Mouse (Mus musculus): ENCODE results near the gene Rapgef4.

The Rapgef4 gene

GRCm38 (mm10) chr2:71985730-71986129 is 4.7 kb downstream of the Rapgef4 start:
- DNase-seq, result no peak

DNA sequence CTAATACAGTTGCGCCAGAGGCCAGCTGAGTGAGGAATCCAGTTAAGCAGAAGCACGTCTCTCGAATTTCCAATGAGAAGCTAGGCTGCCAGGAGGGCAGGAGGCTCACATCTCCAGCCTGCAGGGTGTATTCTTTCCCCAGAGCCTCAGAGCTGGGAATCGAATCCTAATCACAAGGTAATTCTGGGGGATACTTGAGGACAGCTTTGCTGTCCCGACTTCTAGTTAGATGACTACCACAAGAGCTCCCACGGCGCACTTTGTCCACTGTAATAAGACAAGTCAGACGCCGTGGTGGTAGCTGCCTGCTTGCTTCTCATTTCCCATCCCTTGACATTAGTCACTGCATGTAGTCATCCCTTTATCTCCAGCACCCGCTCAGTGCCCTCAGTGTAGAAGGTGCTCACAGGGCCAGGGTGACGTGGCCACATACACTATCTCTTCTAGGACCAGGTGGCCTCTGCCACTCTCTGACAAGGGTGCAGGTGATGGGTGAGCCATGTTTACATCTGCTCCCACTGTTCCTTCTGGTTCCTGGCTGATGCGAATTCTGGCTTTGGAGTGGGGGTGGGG is 5.3 kb downstream of the Rapgef4 start:
- no peak for DNase-seq

DNA sequence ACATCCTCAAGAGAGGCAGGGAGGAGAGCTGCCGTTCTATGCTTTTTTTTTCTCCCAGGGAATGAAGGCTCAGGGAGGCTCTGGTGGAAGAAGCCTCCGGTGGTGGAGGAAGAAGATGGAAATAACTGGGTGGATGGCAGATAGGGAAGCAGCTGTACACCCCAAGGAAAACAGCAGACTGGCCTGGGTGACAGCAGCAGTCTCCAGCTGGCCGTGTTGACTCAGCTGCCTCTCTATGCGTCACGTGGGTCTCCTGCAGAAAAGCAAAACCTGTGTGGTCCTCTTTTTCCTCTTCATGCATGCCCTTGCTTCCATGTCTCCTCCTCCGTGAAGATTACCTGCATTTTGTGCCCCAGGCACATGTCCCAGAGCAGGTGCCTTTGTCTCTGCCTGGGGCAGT is 7.5 kb downstream of the Rapgef4 start:
- DNase-seq, result no peak

- no peak for DNase-seq
Observed at GRCm38 (mm10) chr2:71992129-71992528, 11.1 kb downstream of the Rapgef4 start.

GRCm38 (mm10) chr2:71993729-71994423 is 12.8 kb downstream of the Rapgef4 start:
- DNase-seq, result no peak

GRCm38 (mm10) chr2:71998531-71998930 is 17.5 kb downstream of the Rapgef4 start:
- DNase-seq, result no peak

- DNase-seq, result no peak
Observed at GRCm38 (mm10) chr2:72000102-72000501, 19.1 kb downstream of the Rapgef4 start.

DNA sequence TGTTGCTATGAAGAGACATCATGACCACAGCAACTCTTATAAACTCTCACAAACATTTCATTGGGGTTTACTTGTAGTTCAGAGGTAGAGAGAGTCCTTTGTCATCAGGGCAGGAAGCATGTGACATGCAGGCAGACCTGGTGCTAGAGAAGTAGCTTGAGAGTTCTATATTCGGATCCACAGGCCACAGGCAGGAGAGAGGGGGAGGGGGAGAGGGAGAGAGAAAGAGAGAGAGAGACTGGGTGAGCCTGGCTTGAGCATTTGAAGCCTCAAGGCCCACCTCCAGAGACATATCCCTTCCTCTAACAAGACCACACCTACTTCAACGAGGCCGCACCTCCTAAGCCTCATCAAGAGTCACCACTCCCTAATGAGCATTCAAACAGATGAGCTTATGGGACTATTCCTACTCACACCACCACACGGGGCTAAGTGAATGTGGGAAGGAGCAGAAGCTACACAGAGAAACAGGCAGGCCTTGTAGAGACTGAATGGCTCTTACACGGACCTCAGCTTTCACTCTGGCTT is 21.9 kb downstream of the Rapgef4 start:
- no peak for DNase-seq

GRCm38 (mm10) chr2:72003756-72004525 is 22.9 kb downstream of the Rapgef4 start:
- no peak for DNase-seq

DNA sequence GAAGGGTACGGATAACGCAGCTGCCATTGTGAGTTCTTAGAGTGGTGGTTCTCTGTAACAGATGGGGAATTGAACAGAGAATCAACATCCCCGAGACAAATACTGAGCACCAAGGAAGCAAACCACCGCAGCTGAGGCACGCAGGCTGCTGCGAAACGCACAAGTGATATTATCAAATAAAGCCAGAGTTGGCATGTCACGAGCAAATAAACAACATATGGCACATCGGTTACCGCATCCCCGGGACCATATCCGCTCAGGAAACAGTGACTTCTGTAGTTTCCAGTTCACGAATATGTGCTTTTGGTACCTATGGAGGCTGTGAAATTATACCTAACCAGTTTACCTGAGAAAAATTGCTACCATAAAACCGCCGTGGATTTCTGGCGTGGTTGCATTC is 24.0 kb downstream of the Rapgef4 start:
- DNase-seq, result no peak

DNA sequence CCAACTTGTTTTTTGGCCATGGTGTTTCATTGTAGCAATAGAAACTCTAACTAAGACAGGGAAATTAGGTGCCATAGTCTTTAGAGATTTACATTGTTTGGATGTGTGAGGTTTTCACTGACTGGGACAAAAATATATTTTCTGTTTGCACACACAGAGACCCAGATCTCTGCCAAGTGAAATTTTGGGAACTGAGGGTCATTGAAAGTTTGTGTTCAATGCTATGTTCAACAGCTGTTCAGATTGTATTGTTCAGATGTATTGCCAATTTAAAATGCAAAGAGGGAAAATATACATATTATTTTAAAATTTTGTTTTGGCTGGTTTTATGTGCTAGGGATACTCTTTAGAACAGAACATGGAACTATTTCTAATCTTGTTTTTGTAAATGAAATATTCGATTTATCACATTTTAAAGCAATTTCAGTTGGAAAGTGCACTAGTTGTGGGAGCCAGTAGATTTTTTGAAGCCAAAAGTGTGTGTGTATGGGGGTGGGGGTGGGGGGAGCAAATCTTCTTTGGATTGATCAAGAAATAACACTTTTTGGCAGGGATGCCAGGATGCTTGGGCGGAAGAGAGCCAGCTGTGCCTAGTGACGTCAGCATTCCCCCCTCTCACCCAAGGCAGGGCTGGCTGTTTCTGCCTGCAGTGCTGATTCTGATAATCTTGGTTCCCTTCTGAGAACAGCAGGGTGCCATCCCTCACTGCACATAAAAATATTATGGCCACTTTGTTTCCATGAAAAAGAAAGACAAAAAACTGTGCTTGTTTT is 28.6 kb downstream of the Rapgef4 start:
- no peak for DNase-seq

GRCm38 (mm10) chr2:72015366-72015765 is 34.3 kb downstream of the Rapgef4 start:
- no peak for DNase-seq

DNA sequence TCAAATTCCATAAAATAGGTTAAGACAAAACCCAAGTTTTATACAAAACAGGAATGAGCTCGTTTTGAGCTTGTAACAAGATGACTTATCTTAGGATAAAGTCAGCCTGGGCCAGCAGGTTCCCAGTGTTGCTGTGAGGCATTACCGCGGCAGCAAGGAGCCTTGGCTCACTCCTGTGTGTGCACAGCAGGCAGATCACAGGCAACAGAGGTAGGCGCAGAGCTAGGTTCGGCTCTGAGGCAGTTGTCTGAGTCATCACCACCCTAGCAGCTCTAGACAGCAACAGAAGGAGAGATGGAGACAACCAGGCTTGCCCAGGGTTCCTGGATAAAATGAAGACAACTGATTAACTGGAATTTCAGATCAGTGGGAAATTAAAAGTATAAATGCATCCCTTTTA is 35.0 kb downstream of the Rapgef4 start:
- DNase-seq, result no peak

DNA sequence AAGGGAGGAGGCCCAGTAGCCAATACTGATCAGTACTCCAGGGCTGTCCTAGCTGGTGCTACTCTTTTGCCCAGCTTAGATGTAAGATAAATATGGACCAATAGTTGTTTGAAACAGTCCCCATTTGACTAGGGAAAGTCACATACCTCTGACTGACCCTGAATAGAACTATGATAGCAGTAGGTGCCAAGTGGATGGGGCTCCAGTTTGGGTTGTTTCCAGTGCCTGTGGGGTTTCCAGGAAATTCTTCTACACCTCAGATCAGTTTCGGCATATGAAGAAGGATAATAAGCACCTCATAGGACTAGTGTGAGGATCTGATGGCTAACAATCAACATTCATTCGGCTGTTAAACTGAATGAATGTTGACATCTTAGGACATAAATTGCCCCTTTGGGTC is 36.1 kb downstream of the Rapgef4 start:
- no peak for DNase-seq

DNA sequence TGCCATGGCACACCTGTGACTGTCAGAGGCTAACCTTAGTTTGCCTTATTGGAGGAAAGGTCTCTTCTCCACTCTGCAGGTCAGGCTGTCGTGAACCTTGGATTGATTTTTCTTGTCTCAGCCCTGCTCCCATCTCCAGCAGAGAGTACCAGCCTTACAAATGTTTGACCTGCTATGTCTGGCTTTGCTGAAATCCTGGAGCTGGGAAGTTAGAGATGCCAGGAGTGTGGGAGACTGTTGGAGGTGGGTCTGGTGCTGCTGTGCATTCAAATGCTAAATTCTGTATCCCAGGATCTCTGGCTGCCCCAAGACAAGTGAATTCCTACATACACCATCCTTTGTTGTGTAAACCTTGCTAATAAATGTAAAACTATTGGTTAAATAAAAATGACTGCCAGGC is 37.7 kb downstream of the Rapgef4 start:
- DNase-seq, result no peak

DNA sequence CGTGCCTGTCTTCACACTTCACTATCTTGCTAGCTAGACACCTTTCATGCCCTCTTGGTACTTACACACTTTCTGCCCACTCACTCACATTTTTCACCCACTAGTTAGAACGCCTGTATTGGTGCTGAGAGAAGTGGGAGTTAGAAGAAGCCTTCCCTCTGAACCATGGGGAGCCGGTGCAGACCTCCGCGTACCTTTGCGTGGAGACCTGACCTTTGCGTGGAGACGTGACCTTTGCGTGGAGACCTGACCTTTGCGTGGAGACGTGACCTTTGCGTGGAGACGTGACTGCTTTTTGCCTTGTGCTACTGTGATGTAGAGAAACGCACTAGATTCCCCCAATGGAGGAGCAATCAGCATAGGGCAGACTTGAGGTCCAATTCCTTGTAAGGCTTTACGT is 39.7 kb downstream of the Rapgef4 start:
- DNase-seq, result no peak

- no peak for DNase-seq
Observed at GRCm38 (mm10) chr2:72021440-72021839, 40.4 kb downstream of the Rapgef4 start.

DNA sequence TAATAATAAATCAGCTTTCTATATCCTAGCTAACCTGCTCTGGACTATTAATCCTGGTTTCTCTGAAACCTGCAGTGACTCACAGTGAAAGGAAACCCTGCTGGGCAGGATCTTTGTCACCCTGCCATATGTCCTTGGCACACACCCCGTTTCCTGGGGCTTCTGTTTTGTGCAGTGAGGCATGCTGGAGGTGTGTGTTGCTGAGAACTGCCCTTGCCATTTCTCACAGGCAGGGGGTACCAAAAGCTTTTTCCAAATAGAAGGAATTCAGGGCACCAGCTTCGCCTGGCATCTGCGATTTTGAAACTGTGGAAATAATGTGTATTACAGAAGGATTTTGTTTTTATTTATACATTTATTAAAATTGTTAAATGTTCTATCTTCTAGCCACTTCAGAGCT is 40.8 kb downstream of the Rapgef4 start:
- DNase-seq, result no peak

DNA sequence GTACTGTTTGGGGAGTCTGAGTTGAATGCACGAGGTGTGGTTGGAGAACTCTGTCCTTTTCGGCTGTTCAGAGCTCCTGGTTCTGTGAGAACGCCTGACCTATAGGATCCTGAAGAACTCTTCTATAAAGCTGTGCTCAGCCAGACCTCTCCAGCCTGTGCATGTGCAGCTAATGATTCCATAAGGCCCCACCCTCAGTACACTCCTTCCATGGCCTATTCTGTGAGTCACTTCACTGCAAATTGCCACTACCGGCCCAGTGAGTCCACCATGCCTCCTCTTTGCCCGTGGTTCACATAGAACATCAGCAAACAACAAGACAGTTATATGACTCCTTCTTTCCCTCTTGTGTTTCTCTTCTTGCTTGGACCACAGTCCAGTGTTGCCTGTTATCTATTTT is 42.8 kb downstream of the Rapgef4 start:
- no peak for DNase-seq

DNA sequence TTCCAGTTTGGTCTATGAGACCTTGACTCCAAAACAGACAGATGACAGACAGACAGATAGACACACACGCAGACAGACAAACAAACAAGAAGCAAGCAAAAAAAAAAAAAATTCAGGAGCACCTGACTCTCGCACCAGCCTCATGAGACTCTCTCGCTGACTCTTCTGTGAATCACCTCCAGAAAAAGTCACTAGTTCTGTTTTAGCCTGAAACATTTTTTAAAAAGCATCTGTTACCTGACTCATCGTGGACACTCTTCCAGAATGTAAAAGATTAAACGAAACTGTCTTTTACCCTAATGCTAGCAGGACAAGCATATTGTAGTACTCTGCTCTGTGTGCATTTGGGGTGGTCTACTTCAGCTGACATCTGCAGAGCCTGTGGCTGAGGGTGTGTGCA is 44.6 kb downstream of the Rapgef4 start:
- DNase-seq, result no peak

DNA sequence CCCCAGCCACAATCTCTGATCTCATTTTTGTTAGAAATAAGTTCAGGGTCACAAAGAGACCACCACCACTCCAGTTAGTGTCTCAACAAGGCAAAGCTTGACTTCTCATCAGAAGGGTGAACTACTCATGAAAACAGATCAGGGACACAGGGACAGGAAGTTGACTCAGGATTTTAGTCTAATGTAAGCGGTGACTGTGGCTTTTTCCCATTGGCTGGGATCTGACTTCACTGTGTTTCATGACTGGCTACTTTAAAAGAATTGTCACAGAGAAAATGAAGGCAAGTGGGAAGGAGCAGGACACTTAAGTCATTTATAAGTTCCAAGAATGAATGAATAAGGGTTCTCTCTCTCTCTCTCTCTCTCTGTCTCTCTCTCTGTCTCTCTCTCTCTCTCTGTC is 45.5 kb downstream of the Rapgef4 start:
- DNase-seq, result no peak

GRCm38 (mm10) chr2:72029081-72029480 is 48.0 kb downstream of the Rapgef4 start:
- no peak for DNase-seq

GRCm38 (mm10) chr2:72029586-72030144 is 48.6 kb downstream of the Rapgef4 start:
- DNase-seq, result no peak

Data from thymus, postnatal 25 days (tissue).